Mouse (Mus musculus) cerebellum, adult 11-12 months (tissue): ENCODE measurements around the gene Ppm1h.

Experiments used
- DNase-seq: peaks from one replicate; pipeline ENCODE4 v3.0.0; 2022

Ppm1h gene

DNA sequence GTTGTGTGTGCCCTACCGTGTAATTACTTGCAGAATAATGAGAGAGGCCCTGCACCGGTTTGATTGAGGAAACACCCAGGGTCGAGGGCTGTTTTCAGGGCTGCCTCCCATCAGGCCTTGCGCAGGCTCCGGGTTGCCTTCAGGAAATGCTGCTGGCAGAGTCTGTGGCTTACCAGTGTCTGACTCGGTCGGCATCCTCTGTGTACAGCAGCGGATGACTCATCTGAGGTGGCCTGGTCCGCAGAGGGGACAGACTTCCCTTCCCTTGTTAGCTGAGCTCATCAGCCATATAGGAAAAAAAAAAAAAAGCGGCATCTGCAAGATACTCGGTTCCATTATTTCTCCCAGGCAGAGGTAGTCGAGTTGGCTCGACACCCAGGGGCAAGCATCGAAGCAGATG, 136.5 kb downstream of the Ppm1h start:
- peak; percentile 73 for DNase-seq

DNA sequence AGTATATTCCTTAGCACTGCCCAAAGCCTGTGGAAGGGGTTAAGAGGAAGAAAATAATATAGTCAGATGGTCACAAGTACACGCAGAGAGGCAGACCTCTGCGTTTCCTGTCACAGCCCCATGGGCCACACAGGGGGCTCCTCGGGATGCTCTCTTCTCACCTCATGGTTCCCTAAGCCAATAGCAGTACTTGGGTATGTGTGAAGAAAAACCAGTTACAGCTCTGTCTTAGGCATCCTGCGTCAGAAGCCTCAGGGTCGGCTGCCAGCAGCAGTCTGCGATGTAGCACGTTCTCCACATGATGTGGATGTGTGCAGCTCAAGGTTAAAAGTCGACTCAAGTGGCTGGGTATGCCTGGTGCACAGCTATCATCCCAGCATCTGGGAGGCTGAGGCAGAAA, 139.2 kb downstream of the Ppm1h start:
- DNase-seq = no peak

DNA sequence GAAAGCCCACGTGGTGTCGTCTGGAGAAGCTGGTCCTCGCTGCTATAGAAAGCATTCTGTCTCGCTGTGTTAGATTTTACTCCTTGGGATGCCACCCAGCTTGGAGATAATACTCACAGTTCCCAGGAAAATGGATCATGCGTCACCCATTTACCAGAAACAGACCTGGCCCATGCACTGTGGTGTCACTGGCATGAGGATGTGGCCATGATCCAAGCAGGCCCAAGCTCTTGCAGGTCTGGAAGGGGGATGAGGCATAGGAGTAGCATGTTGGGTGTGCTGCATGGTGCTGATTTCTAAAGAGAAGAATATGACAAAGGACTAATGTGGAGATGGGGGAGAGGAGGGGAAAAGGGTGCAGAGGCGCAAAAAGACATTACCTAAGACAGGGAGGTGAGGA, 141.2 kb downstream of the Ppm1h start:
- no peak for DNase-seq

DNA sequence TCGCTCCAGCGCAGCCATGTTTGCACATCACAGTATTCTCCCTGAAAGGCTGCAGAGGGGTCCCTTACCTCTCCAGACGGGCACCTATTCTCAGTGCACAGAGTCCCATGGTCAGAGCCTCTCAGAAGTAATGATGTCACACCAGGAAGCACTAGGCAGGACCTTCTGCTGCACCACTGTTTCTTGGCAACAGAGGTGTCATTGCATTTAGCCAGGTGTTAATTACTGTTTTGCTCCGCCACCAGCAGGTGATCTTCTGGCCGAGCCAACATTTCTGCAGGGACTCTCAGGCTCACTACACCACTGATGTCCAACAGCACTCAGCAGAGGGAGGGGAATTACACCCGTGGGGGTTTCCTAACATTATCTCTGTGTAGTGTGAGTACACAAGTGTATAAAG, 143.0 kb downstream of the Ppm1h start:
- peak; percentile 76 for DNase-seq

DNA sequence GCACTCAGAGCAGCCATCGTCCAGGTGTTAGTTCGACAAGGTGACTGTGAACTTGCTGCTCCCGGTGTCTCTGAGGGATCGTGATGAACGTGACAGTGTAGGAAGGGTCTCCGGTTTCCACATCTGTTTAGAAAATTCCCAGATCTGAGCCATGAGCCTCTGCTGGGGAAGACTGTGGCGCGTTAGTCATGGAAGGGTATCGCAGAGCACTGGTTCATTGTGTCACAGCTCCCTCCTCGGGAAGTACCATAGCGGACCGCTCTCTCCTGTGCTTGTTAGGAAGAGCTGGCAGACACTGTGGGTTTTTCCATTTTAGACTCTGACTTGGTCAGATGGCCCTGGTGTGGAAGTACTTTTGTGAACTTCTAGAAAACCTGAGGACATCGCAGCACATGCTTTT, 145.1 kb downstream of the Ppm1h start:
- DNase-seq = no peak

DNA sequence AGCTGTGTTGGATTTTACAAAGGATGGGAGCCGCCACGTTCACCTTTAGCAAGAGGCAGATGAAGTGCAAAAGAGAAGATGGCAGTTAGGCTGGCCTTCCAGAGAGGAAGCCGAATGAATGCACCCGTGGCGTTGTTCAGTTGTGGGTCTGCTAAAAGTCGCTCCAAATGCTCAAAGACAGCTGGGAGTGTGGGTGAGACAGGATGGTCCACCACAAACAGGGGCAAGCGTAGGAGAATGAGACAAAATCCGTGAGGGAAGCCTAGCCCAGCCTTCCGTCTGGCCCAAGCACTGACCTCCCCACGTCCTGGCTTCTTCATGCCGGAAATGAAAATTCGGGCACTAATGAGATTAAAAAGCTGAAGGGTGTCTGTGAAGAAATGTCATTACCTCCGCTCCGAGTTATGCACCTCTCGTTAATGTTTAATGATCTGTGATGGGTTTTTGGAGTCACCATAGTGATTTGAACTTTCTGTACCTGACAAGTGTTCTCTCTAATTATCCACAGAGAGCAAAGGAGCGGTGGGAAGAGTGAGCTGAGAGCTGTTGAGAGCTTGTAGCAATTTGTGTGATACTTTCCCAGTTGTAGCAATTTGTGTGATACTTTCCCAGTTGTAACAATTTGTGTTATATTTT, 148.3 kb downstream of the Ppm1h start:
- DNase-seq = no peak

DNA sequence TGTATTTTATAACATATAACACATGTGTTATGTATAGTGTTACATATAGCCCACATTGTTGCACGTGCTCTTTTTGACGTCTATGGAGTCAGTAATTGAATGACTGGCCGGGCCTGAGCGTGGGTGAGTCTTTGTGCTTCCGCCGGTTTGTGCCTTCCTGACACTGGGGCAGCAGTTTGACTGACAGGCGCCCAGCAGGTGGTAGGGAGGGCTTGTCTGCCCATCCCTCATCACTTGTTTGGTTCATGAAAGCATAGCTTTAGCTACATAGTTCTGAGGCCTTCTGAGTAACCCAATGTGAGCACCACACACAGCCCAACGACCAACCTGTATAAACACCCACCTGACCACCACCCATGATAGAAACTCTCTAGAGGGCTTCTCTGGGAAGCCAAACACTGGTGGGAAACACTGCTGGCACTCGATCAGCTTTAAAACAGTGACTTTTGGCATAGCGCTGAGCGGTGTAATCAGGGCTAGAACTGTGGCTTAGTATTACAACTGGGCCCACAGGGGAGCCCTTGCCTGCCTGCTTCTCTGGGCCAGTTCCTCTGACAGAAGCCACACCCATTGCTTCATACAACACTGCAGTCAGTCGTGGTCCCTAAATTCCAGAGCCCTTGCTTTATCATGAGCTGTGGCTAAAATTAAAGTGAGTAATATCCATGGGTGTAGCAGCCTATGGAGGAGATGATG, 149.3 kb downstream of the Ppm1h start:
- DNase-seq = no peak

DNA sequence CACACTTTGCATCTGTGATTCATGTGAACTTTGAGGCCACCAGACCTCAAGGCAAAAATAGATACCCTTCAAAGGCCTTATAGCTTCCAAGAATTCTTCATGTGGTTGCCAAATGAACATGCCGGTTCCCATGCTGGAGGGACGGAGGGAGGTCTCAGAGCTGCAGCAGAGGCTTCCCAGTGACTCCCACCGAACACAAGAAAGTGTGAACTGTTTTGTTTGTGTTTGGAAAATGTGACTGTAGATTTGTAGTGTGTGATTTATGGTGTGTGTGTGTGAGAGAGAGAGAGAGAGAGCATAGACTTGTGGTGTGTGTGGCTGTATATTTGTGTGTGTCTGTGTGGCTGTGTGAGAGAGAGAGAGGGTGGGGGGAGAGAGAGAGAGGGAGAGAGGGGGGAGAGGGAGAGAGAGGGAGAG, 151.2 kb downstream of the Ppm1h start:
- DNase-seq = no peak

DNA sequence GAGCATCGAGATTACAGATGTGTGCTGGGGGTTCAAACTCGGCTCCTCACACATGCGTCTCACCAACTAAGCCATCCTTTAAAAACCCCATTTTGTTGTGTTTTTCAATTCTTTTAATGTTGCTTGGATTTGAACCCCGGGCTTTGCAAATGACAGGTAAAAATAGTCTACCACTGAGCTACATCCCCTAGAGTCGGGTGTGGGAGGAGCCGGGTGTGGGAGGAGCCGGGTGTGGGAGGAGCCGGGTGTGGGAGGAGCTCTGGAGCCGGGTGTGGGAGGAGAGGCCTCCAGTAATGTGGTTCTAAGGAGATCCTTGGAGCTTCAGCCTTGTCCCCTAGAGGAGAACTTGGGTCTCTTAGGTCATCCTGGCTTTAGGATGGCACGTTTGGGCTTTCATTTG, 152.1 kb downstream of the Ppm1h start:
- no peak for DNase-seq

DNA sequence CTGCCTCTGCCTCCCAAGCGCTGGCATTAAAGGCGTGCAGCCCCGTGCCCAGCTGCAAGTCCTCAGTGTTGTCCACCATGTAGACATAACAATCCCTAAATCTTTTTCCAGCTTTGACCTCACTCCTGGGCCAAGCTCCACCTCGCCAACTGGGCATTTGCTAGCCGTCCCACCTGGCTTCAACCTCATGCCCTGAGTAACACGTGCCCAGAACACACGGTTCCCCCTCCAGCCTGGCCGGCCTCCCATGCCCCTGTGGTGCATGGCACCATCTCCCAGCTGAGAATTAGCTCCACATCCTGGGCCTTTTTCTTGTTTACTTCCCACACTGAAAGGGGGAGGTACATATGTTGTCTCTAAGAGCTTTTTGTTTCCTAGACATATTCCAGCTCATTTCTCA, 163.5 kb downstream of the Ppm1h start:
- peak; percentile 96 for DNase-seq

DNA sequence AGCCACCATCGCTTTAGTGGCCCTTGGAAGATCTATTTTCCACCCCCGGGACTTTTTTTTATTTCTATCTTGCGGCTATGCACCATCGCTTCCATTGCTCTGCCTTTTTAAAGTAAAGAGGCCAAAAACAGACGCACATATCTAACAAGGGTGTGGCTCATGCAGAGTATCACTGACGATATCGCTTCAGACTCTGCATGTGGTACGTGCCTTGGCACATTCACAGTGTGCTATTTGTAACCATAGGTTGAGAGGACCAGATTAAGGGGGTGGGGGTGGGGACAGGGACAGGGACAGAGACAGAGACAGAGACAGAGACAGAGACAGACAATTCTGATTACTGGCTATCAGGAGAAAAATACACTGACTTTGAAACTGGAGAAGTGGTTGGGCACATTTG, 164.4 kb downstream of the Ppm1h start:
- DNase-seq = no peak

DNA sequence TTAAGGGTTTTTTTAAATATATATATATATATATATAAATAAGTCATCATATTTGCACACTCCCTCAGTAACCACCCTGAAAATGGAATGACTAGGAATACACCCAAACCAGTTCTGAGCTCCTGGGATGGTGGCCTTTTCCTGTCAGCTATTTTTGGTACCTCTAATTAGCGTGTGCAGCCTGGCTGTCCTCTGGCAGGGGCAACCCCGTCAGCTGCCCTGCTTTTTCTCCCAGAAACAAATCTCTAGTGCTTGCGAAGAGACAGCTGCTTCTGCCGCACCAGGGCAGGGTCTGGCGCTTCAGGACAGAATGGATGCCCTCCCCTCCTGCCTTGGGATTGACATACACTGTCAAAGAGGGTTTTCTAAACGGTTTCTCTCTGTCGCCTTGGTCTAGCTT, 166.9 kb downstream of the Ppm1h start:
- peak; percentile 80 for DNase-seq

DNA sequence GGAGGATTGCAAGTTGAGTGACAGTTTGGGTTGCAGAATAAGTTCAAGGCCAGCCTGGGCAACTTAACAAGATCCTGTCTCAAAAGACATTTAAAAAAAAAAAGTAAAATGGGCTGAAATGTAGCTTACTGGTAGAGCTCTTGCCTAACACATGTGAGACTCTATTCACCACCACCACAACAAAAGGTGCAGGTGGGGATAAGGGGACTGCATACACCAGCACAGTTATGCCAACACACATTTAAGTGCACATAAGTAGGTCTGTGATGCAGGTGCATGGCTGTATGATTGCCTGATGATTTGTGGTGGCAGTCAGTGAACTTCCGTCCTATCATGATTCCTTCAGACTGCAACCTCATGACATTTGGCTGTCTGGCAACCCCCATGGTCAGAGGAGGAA, 167.9 kb downstream of the Ppm1h start:
- no peak for DNase-seq

DNA sequence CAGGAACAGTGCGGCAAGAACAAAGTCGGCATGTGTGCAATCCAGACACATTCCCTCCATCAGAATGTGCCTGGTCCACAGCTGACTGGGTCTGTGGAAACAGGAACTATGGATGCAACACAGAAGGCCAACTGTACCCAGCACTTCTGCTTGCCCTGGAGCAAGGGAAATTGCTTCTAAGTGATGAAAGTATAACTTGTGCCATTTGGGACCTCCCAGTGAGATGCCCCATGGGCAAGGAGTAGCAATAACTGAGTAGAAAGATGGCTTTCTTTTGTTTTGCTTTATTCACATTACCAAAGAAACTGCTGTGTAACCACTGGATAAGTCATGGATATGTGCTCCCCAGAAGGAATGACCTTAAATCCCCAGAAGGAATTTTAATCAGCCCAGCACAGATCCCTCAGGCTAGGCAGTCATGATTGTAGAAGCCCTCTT, 169.5 kb downstream of the Ppm1h start:
- DNase-seq = no peak

DNA sequence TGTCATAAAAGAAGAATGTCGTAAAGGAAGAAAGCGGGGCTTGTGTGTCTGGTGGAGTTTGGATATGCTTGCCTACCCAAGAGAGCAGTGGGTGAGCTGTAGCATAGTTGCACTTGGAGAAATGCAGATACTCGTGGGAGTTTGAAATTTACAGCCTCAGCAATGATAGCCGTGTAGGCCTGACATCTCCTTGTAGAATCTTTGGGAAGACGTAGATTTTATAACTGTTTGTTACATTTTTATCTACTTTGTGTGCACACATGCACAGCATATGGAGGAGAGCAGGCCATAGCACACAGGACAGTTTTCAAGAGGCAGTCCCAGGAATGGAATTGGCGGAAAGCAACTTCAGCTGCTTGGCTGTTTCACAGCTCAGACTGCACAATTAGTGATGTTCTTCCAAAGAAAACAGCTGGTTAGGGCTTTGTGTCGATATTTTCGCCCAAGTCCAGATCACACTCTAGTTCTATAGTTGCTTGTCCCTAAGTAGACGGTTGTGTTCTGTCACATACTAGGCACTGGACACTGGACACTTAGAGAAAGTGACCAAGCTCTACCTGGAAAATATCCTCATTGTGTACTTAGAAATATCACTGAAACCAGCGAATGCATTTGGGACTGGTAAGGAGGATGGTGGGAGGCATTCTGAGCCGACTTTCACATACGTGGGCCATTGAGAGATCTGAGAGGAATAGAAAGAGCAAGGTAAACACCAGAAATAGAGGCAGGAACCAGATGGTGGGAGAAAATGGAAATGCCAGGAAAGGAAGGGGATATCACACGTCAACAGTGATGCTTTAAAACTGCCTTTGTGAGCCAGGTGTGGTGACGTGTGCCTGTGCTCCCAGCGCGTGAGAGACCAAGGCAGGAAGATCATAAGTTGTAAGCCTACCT, 173.0 kb downstream of the Ppm1h start:
- DNase-seq = no peak

DNA sequence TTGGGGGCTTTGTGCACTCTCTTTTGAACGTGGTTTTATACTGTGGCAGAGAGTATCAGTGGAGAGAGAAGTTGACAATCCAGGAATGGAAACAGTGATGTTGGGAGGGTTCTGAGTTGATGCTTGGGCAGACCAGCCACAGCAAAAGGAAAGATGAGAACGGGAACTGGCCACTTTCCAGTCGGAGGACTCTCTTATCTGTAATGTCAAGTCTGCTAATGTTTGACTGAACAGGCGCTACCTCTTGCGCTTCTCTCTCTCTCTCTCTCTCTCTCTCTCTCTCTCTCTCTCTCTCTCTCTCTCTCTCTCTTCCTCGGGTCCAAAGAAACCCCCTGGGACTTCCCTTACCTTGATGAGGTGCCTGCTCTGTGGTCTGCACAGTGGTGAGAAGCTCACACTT, 176.0 kb downstream of the Ppm1h start:
- no peak for DNase-seq

DNA sequence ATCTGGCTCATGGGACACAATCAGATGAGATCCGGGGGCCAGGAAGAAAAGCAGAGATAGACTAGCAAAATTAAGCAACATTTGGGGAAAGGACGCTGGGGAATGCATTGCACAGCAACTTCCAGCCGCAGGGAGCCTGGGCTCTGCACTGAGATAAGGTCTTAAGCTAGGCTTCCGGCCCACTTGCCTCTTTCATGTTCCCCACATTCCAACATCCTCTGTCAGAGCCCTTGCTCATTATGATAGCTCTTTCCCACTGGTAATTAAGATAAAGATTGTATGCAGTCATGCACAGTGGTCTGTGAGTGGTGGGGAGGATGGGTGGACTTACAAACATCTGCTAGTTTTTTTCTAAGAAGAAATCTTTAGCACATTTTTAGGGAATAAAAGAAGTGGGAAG, 176.6 kb downstream of the Ppm1h start:
- DNase-seq = no peak

DNA sequence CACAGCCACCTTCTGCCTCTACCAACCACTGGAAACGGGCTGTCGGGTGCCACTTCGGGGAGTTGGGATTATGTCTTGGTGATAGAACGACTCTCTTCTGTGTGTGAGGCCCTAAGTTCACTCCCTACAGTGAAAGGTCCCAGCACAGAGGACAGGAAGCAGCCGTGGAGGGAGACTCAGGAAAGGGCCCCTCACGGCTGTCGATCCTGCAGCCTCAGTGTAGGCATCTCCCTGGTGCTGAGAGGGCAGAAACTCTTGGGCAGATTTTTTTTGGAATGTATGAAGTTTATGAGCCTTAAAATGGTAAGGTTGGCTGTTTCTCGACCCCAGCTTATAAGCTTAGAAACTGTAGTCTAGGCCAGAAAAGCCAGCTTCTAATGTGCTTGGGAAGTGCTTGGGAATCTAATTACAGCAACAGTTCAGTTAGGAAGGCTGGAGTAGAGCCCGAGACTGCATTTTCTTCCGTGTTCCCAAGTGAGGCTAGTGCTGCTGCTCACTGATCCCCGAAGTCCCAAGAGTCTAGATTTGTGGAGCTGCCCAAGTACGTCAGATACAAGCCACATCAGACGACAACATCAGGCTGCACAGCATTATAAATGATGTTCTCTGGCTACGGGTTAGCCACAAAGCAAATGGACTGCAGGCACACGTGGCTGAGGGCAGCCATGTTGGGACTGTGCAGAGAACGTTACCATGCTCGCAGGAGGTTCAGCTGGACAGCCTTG, 177.6 kb downstream of the Ppm1h start:
- DNase-seq = no peak

DNA sequence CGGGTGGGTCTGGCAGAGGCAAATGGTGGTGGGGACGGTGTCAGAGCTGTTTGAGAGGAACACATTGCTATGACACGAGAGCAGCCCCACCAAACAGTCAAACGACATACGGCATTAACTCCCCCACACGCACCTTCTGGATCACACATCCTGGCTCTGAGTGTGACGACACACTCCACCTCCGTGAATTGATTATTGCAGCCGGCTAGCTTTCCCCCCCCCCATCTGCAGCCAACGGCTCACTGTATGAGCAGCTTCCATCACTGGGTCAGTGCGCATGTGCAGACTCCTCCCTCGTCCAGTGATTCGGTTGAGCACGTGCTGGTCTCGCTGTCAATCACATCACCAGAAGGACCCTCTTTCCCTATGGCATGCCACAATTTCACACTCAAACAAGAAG, 178.6 kb downstream of the Ppm1h start:
- no peak for DNase-seq

DNA sequence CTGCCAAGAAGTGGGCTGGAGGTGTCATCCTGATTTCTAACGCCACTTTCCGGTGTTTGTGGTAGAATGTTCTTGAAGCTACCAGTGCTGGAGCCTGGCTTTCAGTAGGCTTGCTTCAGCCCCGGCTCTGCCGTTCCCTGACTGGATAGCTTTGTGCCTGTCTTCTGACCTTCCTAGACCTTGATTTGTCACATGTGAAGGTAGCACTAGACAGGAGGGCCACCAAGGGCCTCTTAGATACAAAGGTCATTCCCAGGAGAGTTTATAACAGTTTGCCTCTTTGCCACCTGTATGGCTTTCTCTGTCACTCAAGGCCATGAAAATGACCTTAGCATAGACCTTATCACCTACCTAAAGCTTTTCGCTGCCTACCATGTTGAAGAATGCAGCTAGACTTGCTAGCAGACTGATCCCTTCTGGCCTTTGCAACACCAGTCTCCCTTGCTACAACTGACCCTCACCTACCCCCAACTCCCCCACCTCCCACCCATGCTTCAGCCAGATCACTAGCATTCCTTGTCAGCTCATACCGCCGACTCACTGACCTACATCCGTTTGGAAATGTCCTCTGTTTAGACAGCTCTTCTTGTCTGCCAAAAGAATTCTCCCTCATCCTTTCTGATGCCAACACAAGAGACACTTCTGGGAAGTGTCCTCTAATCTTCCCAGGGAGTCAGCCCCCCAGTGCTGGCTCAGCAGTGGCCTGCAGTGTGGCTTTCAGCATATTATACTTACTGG, 180.5 kb downstream of the Ppm1h start:
- DNase-seq = no peak

DNA sequence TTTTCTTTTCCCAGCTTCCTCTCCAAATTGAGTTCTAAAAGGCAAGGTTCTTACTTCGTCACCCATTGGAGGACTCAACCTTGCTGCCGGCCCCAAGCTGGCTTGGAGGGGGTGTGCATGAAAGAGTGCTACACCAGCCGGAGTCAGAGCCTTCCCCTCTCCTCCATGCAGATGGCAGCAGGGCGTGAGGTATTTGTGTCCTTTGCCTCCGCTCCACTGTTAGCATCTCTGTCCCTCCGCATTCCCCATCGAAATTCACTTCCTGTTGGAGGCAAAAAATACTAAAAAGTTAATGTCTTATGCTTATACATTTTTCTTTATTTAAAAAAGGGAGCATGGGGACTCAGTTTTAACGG, 181.1 kb downstream of the Ppm1h start:
- DNase-seq = no peak

DNA sequence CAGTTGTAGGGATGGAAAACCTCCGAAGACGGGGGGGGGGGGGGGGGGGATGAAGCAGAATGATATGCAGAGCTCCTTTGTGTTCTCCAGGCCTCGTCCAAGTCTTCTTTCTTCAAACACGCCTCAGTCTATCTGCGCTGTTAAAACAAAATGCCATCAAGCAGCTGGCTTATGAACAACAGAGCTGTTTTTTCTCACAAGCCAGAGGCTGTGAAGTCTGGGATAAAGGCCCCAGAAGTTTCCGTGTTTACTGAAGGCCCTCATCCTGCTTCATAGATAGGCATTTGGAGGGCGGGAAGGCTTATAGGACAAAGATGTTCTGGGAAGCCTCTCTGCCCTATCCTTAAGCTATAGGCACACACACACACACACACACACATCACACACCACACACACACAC, 181.5 kb downstream of the Ppm1h start:
- DNase-seq = no peak
